Mouse (Mus musculus) embryonic stem cell, embryonic (primary cell): ENCODE results near the gene Ppp1ca.

ENCODE experiments used
- CTCF ChIA-PET, 4 experiments: fragments of 300-600 bp in 2 of 4; fragments of 350-600 bp in 2 of 4; sonication (Branson Sonifier 250); formaldehyde crosslinking; loops; one replicate each; lab custom pipeline; 2022; ENCODE audit warnings: inconsistent platforms in 2 of 4; lab: Charles Lee
- POLR2A ChIA-PET, 4 experiments: fragments of 300-600 bp in 2 of 4; fragments of 350-600 bp in 2 of 4; sonication (Branson Sonifier 250); formaldehyde crosslinking; loops; one replicate each; lab custom pipeline; 2022; ENCODE audit warnings: antibody characterized with exemption in 4 of 4, inconsistent platforms in 1 of 4; lab: Charles Lee

Gene Ppp1ca

DNA sequence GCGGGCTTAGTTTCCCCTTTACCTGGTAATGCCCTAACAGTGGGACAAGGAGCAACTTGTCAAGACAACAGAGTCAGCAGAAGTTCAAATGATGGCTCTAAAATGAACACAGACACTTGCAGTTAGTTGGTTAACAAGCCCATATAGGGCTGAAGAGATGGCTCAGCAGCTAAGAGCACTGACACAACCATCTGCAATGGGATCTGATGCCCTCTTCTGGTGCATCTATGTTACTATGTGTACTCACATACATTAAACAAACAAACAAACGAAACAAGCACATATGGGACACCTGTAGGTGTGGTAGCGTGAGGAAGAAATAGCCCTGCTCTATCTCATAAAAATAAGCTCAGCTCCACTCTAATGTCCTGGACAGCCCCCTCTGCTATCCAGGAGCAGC, 50.6 kb downstream of the Ppp1ca start:
- ChIA-PET CTCF (interaction anchor here (0.6 to 4.2 kb wide), 21 partner anchors 11 to 281 kb away, joined by 3 to 20 read pairs (median 3); partner anchors contain the start of genes Pold4 (in 2 of the 4), Gm49405 (in 1 of the 4) and Nudt8 (in 1 of the 4)), POLR2A (interaction anchor here (0.5 to 1.9 kb wide), 12 partner anchors 9 to 230 kb away, joined by 3 to 7 read pairs (median 3); partner anchors contain the start of genes Ndufv1 (in 1 of the 4), Pold4 (in 1 of the 4), Ppp1ca (in 1 of the 4) and Rad9a (in 1 of the 4))

DNA sequence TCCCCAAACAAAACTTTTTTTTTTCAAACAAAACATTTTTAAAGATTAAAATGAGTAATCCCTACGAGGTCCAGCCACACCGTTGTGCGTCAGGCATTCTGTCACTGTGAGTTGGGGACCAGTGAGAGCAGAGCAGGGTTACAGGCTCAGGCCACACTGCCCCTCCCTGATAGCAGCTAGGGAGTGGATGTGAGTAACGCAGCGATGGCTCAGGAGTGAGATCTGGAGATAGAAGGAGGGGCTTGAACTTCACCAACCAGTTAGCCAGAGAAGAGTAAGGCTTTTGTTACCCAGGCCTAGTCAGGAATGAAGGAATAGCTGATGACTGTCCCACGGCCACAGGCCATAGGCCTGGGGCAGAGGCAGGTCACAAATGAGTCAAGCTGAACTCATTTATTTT, 52.9 kb downstream of the Ppp1ca start:
- POLR2A ChIA-PET: interaction anchor here in 2 of 4 experiments (0.9 to 1.8 kb wide), 6 partner anchors 13 to 203 kb away, joined by 3 to 7 read pairs (median 4); partner anchors contain the start of genes Cdk2ap2 (in 1 of the 2), Pold4 (in 1 of the 2) and Ppp1ca (in 1 of the 2)
- CTCF ChIA-PET: interaction anchor here (0.6 to 4.2 kb wide), 7 partner anchors 11 to 298 kb away, joined by 3 to 20 read pairs (median 4); partner anchors contain the start of gene Rad9a (in 1 of the 4)
